Mouse (Mus musculus): ENCODE data around the gene Mettl1.

Gene Mettl1

DNA sequence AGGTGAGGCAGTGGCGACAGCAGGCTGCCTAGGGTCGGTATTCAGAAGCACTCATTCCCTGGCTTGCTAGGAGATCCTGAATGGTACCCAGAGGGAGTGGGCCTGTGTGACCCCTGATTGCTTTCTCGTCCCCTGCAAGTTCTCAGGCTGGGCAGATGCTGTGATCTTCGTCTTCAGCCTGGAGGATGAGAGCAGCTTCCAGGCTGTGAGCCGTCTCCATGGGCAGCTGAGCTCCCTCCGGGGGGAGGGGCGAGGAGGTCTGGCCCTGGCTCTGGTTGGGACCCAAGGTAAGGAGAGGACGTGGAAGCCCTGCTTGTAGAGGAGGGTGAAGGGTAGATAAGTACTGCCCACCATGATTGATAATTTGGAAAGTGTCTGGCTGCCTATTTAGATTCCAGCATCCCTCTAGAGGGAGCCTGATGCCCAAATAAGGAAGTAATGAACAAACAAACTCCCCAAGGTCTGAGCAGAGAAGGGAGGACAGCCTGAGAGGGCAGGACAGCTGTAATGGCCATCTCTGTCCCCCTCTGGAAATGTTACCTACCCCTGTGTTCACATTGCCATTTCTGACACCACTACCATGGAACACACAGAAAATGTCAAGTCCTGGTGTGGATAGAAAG lies 42.2 kb downstream of the Mettl1 start:
- no peak for DNase-seq (ENCODE audit: low read depth in 1 of 2, low spot score in 2 of 2)

DNA sequence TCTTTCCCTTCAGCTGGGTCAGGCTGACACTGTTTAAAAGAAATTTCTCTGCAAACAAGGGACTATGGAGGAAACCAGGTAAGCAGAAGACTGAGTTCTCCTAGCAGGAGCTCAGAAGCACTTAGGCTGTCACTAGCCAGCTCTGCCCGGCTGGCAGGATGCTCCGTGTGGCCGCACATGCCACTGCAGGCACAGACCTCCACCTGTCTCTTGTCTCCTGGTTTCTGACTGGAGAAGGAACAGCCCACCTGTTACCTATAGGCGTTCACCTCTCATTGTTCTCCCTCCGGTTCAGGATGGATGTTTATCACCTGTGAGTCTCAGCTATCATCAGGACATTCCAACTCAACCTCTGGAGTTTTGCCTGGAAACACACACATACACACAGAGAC lies 42.7 kb downstream of the Mettl1 start:
- DNase-seq (ENCODE audit: low read depth in 1 of 2, low spot score in 2 of 2): no peak

- DNase-seq (ENCODE audit: low read depth in 1 of 2, low spot score in 2 of 2): no peak
These were observed 43.8 kb downstream of the Mettl1 start for GRCm38 (mm10) chr10:127085052-127085451.

DNA sequence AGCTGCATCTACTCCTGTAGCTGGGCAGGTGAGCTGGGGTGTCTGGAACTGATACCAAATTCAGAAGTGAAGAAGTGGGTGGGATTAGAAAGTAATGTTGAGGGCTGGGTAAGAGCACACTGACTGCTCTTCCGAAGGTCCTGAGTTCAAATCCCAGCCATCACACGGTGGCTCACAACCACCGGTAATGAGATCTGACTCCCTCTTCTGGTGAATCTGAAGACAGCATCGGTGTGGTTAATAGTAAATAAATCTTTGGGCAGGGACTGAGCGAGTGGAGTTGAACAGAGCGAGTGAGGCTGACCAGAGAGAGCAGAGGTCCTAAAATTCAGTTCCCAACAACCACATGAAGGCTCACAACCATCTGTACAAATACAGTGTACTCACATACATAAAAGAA lies 44.4 kb downstream of the Mettl1 start:
- no peak for DNase-seq (ENCODE audit: low read depth in 1 of 2, low spot score in 2 of 2)

DNA sequence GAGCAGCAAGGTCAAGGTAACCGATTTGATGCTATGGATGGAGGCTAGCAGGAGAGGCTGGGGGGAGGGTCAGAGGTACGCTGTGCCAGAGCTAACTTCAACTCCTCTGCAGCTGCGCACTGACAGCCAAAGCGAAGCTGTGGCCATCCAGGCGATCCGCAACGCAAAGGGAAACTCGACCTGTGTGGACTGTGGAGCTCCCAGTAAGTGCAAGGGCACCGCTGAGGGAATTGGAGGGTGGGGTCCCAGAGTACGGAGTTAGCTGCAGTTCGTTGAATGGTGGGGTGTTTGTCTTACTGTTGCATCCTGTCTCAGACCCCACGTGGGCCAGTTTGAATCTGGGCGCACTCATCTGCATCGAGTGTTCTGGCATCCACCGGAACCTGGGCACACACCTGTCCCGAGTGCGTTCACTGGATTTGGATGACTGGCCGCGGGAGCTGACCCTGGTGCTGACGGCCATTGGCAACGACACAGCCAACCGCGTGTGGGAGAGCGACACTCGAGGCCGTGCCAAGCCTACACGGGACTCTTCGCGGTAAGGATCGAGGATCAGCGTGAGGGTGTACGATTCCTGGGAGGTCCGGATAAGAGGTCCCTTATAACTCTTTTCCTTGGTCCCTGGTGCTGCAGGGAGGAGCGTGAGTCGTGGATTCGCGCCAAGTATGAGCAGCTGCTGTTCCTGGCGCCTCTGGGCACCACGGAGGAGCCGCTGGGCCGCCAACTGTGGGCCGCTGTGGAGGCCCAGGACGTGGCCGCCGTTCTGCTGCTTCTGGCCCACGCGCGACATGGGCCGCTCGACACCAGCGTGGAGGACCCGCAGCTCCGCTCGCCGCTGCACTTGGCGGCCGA lies 49.6 kb downstream of the Mettl1 start:
- no peak for DNase-seq (ENCODE audit: low read depth in 1 of 2, low spot score in 2 of 2)

- no peak for DNase-seq (ENCODE audit: low read depth in 1 of 2, low spot score in 2 of 2)
These were observed 50.5 kb downstream of the Mettl1 start for GRCm38 (mm10) chr10:127091507-127092396.

GRCm38 (mm10) chr10:127092742-127093141 lies 51.5 kb downstream of the Mettl1 start:
- DNase-seq (ENCODE audit: low read depth in 1 of 2, low spot score in 2 of 2): no peak

- no peak for DNase-seq (ENCODE audit: low read depth in 1 of 2, low spot score in 2 of 2)
These were observed 53.2 kb downstream of the Mettl1 start for GRCm38 (mm10) chr10:127094382-127094802.

Measured in monocyte, adult 2 months (primary cell).